Comparison of ENCODE assay signal across 13 mouse cellular contexts in genomic region chr10:108596162-108596927, GRCm38 (mm10).
DNase-seq lines count a peak whose midpoint lies in the region; ATAC-seq lines count a peak whose summit lies in the region.
"Had no signal": no experiment of that assay in that cellular context is flagged by ENCODE, and none has a peak within 500 bp of the region (broad histone marks: within the 10 kb centered on the region; RNA-seq: fewer than 3 reads in every experiment).

No protein-coding gene starts in this region.

- H3K9me3 ChIP-seq in heart, embryonic 15.5 days (replicated peaks), result 0 out of 2 replicates have a peak, but pooled peaks cover 3% of the 10 kb centered on the region
- peaks cover 9% of the 10 kb centered on the region for H3K9me3 ChIP-seq in liver, embryonic 13.5 days (replicated peaks)
- peaks cover 3% of the 10 kb centered on the region; the same call in 1 of the 2 replicates for H3K9me3 ChIP-seq in forebrain, embryonic 14.5 days (replicated peaks; ENCODE audit: control insufficient read depth, low read length)

- no peak overlapping the region for H3K27ac ChIP-seq in heart, embryonic 15.5 days
- peak overlapping the region; percentile 73 for H3K27ac ChIP-seq in liver, embryonic 13.5 days
- no peak overlapping the region for H3K27ac ChIP-seq in forebrain, embryonic 14.5 days (ENCODE audit: low read depth, low read length)

- no peak for DNase-seq in heart, adult 9 months (ENCODE audit: low spot score in 2 of 2)
- peak; percentile 31 for DNase-seq in right cerebral cortex, adult 18-20 months
- DNase-seq in right cerebral cortex, postnatal 25 days, result no peak
- DNase-seq in liver, embryonic 13.5 days, result peak; percentile 31
- DNase-seq in layer of hippocampus, adult 9-11 months, result no peak
- DNase-seq in forebrain, embryonic 14.5 days (ENCODE audit: low spot score), result no peak
- DNase-seq: cerebellum, adult 2 months; embryo, embryonic 11 days; right cerebral cortex, postnatal 14 days had no signal

- no peaks in the 10 kb centered on the region for H3K27me3 ChIP-seq in heart, embryonic 15.5 days
- H3K27me3 ChIP-seq in liver, embryonic 13.5 days, result no peaks in the 10 kb centered on the region
- H3K27me3 ChIP-seq in forebrain, embryonic 14.5 days (replicated peaks; ENCODE audit: control insufficient read depth, insufficient read depth, low read length), result no peaks in the 10 kb centered on the region
- H3K27me3 ChIP-seq: CH12.LX had no signal

- no peak overlapping the region for H3K4me3 ChIP-seq in heart, embryonic 15.5 days
- H3K4me3 ChIP-seq in liver, embryonic 13.5 days (replicated peaks), result no peak overlapping the region
- no peak overlapping the region for H3K4me3 ChIP-seq in forebrain, embryonic 14.5 days (ENCODE audit: low read depth, low read length)

- ATAC-seq in heart, embryonic 15.5 days (replicated peaks; ENCODE audit: insufficient number of reproducible peaks, insufficient read depth, low FRiP score, low read depth), result no peak
- ATAC-seq in liver, embryonic 13.5 days (ENCODE audit: low read depth), result peak; percentile 89
- ATAC-seq in forebrain, embryonic 14.5 days, result no peak
- ATAC-seq: hindbrain, embryonic 16.5 days; lung, postnatal 0 days had no signal

- H3K4me2 ChIP-seq in heart, embryonic 15.5 days, result peak overlapping the region; percentile 17; the same call in 1 of the 2 replicates
- H3K4me2 ChIP-seq in liver, embryonic 13.5 days, result peak overlapping the region; percentile 51
- H3K4me2 ChIP-seq in forebrain, embryonic 14.5 days (ENCODE audit: low read length), result no peak overlapping the region

- peaks cover 13% of the 10 kb centered on the region for H3K4me1 ChIP-seq in heart, embryonic 15.5 days (replicated peaks)
- peaks cover 16% of the 10 kb centered on the region for H3K4me1 ChIP-seq in liver, embryonic 13.5 days (replicated peaks)
- no peaks in the 10 kb centered on the region for H3K4me1 ChIP-seq in forebrain, embryonic 14.5 days (ENCODE audit: control insufficient read depth, insufficient read depth, low read length)

- 21% methylated on average over 11 of the region's 11 CpGs for WGBS in heart, embryonic 15.5 days
- WGBS in liver, embryonic 13.5 days (ENCODE audit: insufficient replicate concordance), result 22% methylated on average over 11 of the region's 11 CpGs
- 81% methylated on average over 11 of the region's 11 CpGs for WGBS in forebrain, embryonic 14.5 days

- H3K36me3 ChIP-seq in heart, embryonic 15.5 days, result no peaks in the 10 kb centered on the region
- 0 out of 2 replicates have a peak, but pooled peaks cover 5% of the 10 kb centered on the region for H3K36me3 ChIP-seq in liver, embryonic 13.5 days
- no peaks in the 10 kb centered on the region for H3K36me3 ChIP-seq in forebrain, embryonic 14.5 days (ENCODE audit: control insufficient read depth, insufficient read depth, low read length)

- no peak overlapping the region for H3K9ac ChIP-seq in heart, embryonic 15.5 days
- H3K9ac ChIP-seq in liver, embryonic 13.5 days, result peak overlapping the region; percentile 42
- no peak overlapping the region for H3K9ac ChIP-seq in forebrain, embryonic 14.5 days (ENCODE audit: low read length)

Comparison
In these comparisons a context has a peak if more than half of its experiments do, and no peak if none do; other contexts are left out.
1. DNase-seq: peak in right cerebral cortex, adult 18-20 months (single experiment) and liver, embryonic 13.5 days (single experiment); none in heart, adult 9 months (0 of 2), right cerebral cortex, postnatal 25 days (single experiment), layer of hippocampus, adult 9-11 months (single experiment) and forebrain, embryonic 14.5 days (single experiment).